Mouse (Mus musculus) small intestine, adult 10 weeks (tissue): ENCODE measurements around the gene Capn8. TPM values are rescaled to one million over a fixed set of nuclear protein-coding genes. Genes with fewer than 3 reads are reported as not detected.

ENCODE experiments used
- polyA plus RNA-seq: library from polyadenylated mRNA; stranded (reverse); fragments of 350-450 nt; fragmentation: Illumina TruSeq; extraction: RNeasy Lipid Tissue Mini Kit (QIAGEN cat#74804); gene quantifications from one replicate; pipeline ENCODE4 v1.2.3, GENCODE M21; 2014; ENCODE audit warnings: low replicate concordance

The Capn8 gene
- 1.6 TPM for polyA plus RNA-seq

DNA sequence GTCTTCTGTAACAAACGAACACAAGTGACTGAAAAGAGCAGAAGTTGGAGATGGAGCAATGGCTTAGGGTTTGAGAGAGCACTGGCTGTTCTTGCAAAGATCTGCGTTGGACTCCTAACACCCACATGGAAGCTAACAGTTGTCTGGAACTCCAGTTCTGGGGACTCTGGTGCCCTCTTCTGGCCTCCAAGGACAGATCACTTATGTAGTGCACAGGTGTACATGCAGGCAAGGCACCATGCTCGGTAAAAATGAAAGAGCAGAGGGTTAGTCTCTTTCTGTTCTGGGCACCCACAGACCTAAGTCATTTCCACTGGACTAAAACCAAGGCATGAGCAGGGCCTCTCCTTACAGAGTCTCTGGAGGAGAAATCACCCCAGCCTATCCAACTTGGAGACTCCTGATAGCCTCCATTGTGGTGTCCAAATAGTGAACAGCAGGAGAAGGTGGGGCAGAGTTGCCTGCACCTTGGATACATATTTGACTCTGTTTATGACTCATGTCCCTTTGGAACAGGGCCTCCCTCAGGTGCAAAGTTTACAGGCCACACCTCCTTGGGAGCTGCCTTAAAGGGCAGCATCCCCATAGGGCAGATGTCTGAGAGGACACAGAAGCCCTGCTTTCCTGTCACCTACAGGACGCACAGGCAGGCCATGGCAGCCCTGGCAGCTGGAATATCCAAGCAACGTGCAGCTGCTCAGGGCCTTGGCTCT, at the start of gene Capn8:
TSS of gene Capn8 (plus strand) at position 600 of the 713 bp plus-strand sequence.

DNA sequence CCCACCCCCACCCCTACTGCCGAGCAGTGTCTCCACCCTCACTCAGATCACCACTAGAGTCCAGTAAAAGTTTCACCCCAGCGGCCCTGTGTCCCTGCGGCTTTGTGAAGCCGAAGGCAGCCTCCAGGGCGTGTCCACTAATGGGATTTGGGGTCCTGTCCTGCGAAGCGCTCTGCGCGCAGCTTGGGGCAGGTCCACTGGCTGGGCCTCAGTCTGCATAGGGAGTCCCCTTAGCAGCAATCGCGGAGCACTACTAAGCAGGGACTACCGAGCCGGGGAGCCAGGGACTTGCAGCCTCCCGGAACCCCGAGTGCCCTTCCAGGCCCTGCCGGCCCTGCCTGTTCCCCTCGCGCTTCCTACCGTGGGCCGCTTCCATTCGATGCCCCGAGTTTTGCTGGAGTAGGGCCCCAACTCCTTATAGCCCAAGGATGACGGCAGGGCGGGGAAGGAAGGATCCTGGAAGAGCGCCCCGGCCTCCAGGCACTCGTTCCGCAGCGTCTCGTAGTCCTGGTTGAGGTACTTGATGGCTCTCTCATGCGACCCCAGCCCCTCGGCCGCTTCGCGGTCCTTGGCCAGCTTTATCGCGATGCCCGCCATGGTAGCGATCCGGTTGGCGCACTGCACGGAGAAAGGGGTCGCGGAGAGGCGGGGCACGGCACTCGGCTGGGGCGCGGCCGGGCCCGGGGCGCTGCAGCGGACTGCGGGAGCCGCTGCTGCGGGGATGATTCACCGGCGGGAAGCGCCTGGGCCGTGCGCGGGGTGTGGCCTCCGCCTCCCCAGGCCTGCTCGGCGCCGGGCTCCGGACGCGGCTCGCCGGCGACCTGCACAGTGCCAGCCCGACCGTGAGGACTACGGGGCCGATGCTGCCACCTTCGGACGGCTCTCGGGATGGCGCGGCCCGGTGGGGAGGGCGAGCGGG, 47.8 kb upstream of the Capn8 start, which contains the start of gene Capn2:
TSS of gene Capn2 (minus strand) at position 851 of the 919 bp plus-strand sequence.

Other genes with a start within 250 kb of the Capn8 start
- gene Fbxo28, start 223.4 kb upstream of the Capn8 start, polyA plus RNA-seq: 23.6 TPM
- 7.4 TPM for gene Trp53bp2, start 155.8 kb upstream of the Capn8 start, polyA plus RNA-seq
- 15.0 TPM for gene Capn2, start 47.4 kb upstream of the Capn8 start, polyA plus RNA-seq
- gene Ccdc185, start 184.2 kb downstream of the Capn8 start, polyA plus RNA-seq: not detected
- 0.19 TPM for gene Susd4, start 198.9 kb downstream of the Capn8 start, polyA plus RNA-seq